Mouse (Mus musculus) thymus, postnatal 36 days (tissue): ENCODE measurements around the gene Olfr1339.

Experiments used
- DNase-seq, 2 experiments: peaks; one replicate each; pipeline ENCODE4 v3.0.0; 2022; ENCODE audit warnings: mixed read lengths in 2 of 2

Olfr1339 gene

GRCm38 (mm10) chr4:118731875-118732274 is at the start of gene Olfr1339:
Gene Olfr1339 (plus strand): TSS chr4:118732175.
- DNase-seq = no peak

- DNase-seq = no peak
These were observed 44.9 kb upstream of the Olfr1339 start for GRCm38 (mm10) chr4:118687086-118687485.

- DNase-seq = peak; percentile 3 to 12
These were observed 39.5 kb upstream of the Olfr1339 start, which contains the start of gene Olfr1342 for GRCm38 (mm10) chr4:118692412-118692973. Gene Olfr1342 (minus strand): TSS chr4:118692756.

GRCm38 (mm10) chr4:118693812-118694211 is 38.2 kb upstream of the Olfr1339 start:
- no peak for DNase-seq

- DNase-seq = no peak
These were observed 28.8 kb upstream of the Olfr1339 start, which contains the start of gene Olfr1341 for GRCm38 (mm10) chr4:118703223-118703622. Gene Olfr1341 (plus strand): TSS chr4:118703523.

- no peak for DNase-seq
These were observed 23.9 kb upstream of the Olfr1339 start for GRCm38 (mm10) chr4:118708086-118708485.

GRCm38 (mm10) chr4:118711656-118712055 is 20.3 kb upstream of the Olfr1339 start:
- no peak for DNase-seq

- DNase-seq = no peak
These were observed 12.1 kb upstream of the Olfr1339 start, which contains the start of gene Olfr1340 for GRCm38 (mm10) chr4:118719838-118720237. Gene Olfr1340 (plus strand): TSS chr4:118720138.

- no peak for DNase-seq
These were observed 10.1 kb upstream of the Olfr1339 start for GRCm38 (mm10) chr4:118721742-118722483.

GRCm38 (mm10) chr4:118739574-118739973 is 7.6 kb downstream of the Olfr1339 start:
- DNase-seq = no peak

GRCm38 (mm10) chr4:118740988-118741698 is 9.2 kb downstream of the Olfr1339 start:
- no peak for DNase-seq

- DNase-seq = no peak
These were observed 9.9 kb downstream of the Olfr1339 start for GRCm38 (mm10) chr4:118741881-118742280.

- DNase-seq = no peak
These were observed 26.7 kb downstream of the Olfr1339 start, which contains the start of gene Olfr1338 for GRCm38 (mm10) chr4:118758637-118759036. Gene Olfr1338 (minus strand): TSS chr4:118758737.

- no peak for DNase-seq
These were observed 50.5 kb downstream of the Olfr1339 start, which contains the start of gene Olfr1337 for GRCm38 (mm10) chr4:118782486-118782885. Gene Olfr1337 (minus strand): TSS chr4:118782586.
